Mouse (Mus musculus): Measurements from ENCODE around the gene Cyp1a1. TPM values are rescaled to one million over a fixed set of nuclear protein-coding genes. Genes with fewer than 3 reads are reported as not detected.
A peak's percentile ranks its signal among the peaks of the same experiment; 100 is the strongest.

Cyp1a1 gene
- total RNA-seq (2014; rRNA removed; ENCODE audit: low replicate concordance) (not detected in 2 replicates), polyA plus RNA-seq (2015; fragmentation: Nextera tagmentation; extraction: Ambion mirVana) (0.05 TPM in 1 of 2 replicates, not detected in the other)

- ATAC-seq (ENCODE audit: insufficient read depth, low read depth), result no peak
- TF ChIP-seq CTCF (IDR thresholded peaks at IDR 0.05; ENCODE audit: low read depth) (no peak), EP300 (IDR thresholded peaks at IDR 0.05; ENCODE audit: low read depth) (no peak)
- H3K27me3 ChIP-seq (ENCODE audit: control insufficient read depth, insufficient read depth, low read length), result no peaks in the 10 kb centered on the region
- no peak for DNase-seq (ENCODE audit: low spot score)
- H3K9me3 ChIP-seq (replicated peaks; ENCODE audit: control insufficient read depth, low read length), result no peaks in the 10 kb centered on the region
- WGBS, result 65% methylated on average over 2 of the region's 2 CpGs
- no peaks in the 10 kb centered on the region for H3K4me1 ChIP-seq (ENCODE audit: control insufficient read depth, insufficient read depth)
- H3K27ac ChIP-seq (ENCODE audit: low read depth), result no peak within 1 kb of the TSS
- no peaks in the 10 kb centered on the region for H3K36me3 ChIP-seq (replicated peaks; ENCODE audit: control insufficient read depth, insufficient read depth, low read length)
- H3K4me2 ChIP-seq (ENCODE audit: low read depth, low read length), result no peak within 1 kb of the TSS
- no peak within 1 kb of the TSS for H3K9ac ChIP-seq (replicated peaks; ENCODE audit: low read depth, low read length)
- H3K4me3 ChIP-seq (ENCODE audit: low read depth, low read length), result no peak within 1 kb of the TSS
Observed at GRCm38 (mm10) chr9:57687751-57688150, at the start of gene Cyp1a1. Gene Cyp1a1 (plus strand): TSS chr9:57687928.

GRCm38 (mm10) chr9:57638651-57639459 is 48.9 kb upstream of the Cyp1a1 start:
- no peaks in the 10 kb centered on the region for H3K9me3 ChIP-seq (replicated peaks; ENCODE audit: control insufficient read depth, low read length)
- H3K4me2 ChIP-seq (ENCODE audit: low read depth, low read length), result peak overlapping the region; percentile 50
- H3K9ac ChIP-seq (replicated peaks; ENCODE audit: low read depth, low read length), result no peak overlapping the region; the same call in 1 of the 2 replicates
- no peak for TF ChIP-seq EP300 (IDR thresholded peaks at IDR 0.05; ENCODE audit: low read depth)
- TF ChIP-seq CTCF (IDR thresholded peaks at IDR 0.05; ENCODE audit: low read depth), result no peak
- no peaks in the 10 kb centered on the region for H3K27me3 ChIP-seq (ENCODE audit: control insufficient read depth, insufficient read depth, low read length)
- H3K4me1 ChIP-seq (ENCODE audit: control insufficient read depth, insufficient read depth), result peaks cover 59% of the 10 kb centered on the region
- H3K36me3 ChIP-seq (replicated peaks; ENCODE audit: control insufficient read depth, insufficient read depth, low read length), result no peaks in the 10 kb centered on the region
- DNase-seq (ENCODE audit: low spot score) (no peak), ATAC-seq (ENCODE audit: insufficient read depth, low read depth) (peak; percentile 46)
- no peak overlapping the region for H3K4me3 ChIP-seq (ENCODE audit: low read depth, low read length)
- whole genome bisulfite sequencing, result 28% methylated on average over 8 of the region's 8 CpGs
- H3K27ac ChIP-seq (ENCODE audit: low read depth), result peak overlapping the region; percentile 86

GRCm38 (mm10) chr9:57639661-57640328 is 47.9 kb upstream of the Cyp1a1 start:
- Histone ChIP-seq H3K9ac (replicated peaks; ENCODE audit: low read depth, low read length) (0 out of 2 replicates have a peak overlapping the region, but pooled peaks have one; percentile 12), H3K4me2 (ENCODE audit: low read depth, low read length) (peak overlapping the region; percentile 51), H3K27me3 (ENCODE audit: control insufficient read depth, insufficient read depth, low read length) (no peaks in the 10 kb centered on the region), H3K4me3 (ENCODE audit: low read depth, low read length) (no peak overlapping the region), H3K27ac (ENCODE audit: low read depth) (peak overlapping the region; percentile 86), H3K4me1 (ENCODE audit: control insufficient read depth, insufficient read depth) (peaks cover 69% of the 10 kb centered on the region), H3K9me3 (replicated peaks; ENCODE audit: control insufficient read depth, low read length) (no peaks in the 10 kb centered on the region), H3K36me3 (replicated peaks; ENCODE audit: control insufficient read depth, insufficient read depth, low read length) (no peaks in the 10 kb centered on the region)
- WGBS, result 67% methylated on average over 5 of the region's 5 CpGs
- TF ChIP-seq EP300 (IDR thresholded peaks at IDR 0.05; ENCODE audit: low read depth) (no peak), CTCF (IDR thresholded peaks at IDR 0.05; ENCODE audit: low read depth) (no peak)
- ATAC-seq (ENCODE audit: insufficient read depth, low read depth), result no peak
- no peak for DNase-seq (ENCODE audit: low spot score)

DNA sequence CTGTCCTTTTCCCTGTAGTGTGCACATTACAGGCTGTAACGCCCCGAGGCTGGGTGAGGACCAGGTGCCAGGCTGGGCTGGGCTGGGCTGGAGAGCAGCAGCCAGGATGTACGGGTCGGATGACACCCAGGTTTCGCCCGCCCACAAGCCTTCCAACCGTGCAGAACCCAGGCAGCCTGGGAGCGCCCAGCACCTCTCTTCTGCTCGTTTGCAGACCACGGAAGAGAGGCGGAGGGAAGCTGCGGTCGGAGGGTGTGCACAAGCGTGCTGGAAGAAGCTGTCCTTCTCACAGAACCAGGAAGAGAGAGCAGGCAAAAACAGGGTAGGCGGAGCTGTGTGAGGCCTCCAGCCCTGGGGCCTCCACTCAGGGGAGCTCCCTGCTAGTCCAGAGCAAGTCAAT is 47.3 kb upstream of the Cyp1a1 start:
- ATAC-seq (ENCODE audit: insufficient read depth, low read depth), result no peak
- peak overlapping the region; percentile 86 for H3K27ac ChIP-seq (ENCODE audit: low read depth)
- H3K36me3 ChIP-seq (replicated peaks; ENCODE audit: control insufficient read depth, insufficient read depth, low read length), result no peaks in the 10 kb centered on the region

GRCm38 (mm10) chr9:57641022-57641421 is 46.7 kb upstream of the Cyp1a1 start:
- peak overlapping the region; percentile 86; the same call in 1 of the 2 replicates for H3K27ac ChIP-seq (ENCODE audit: low read depth)
- DNase-seq (ENCODE audit: low spot score), result no peak
- ATAC-seq (ENCODE audit: insufficient read depth, low read depth), result no peak
- peaks cover 74% of the 10 kb centered on the region for H3K4me1 ChIP-seq (ENCODE audit: control insufficient read depth, insufficient read depth)
- peak overlapping the region; percentile 51; the same call in 1 of the 2 replicates for H3K4me2 ChIP-seq (ENCODE audit: low read depth, low read length)
- H3K4me3 ChIP-seq (ENCODE audit: low read depth, low read length), result no peak overlapping the region
- H3K36me3 ChIP-seq (replicated peaks; ENCODE audit: control insufficient read depth, insufficient read depth, low read length), result no peaks in the 10 kb centered on the region
- H3K9ac ChIP-seq (replicated peaks; ENCODE audit: low read depth, low read length), result no peak overlapping the region
- TF ChIP-seq EP300 (IDR thresholded peaks at IDR 0.05; ENCODE audit: low read depth) (no peak), CTCF (IDR thresholded peaks at IDR 0.05; ENCODE audit: low read depth) (no peak)
- H3K27me3 ChIP-seq (ENCODE audit: control insufficient read depth, insufficient read depth, low read length), result no peaks in the 10 kb centered on the region
- WGBS, result 33% methylated on average over 1 of the region's 1 CpGs
- no peaks in the 10 kb centered on the region for H3K9me3 ChIP-seq (replicated peaks; ENCODE audit: control insufficient read depth, low read length)

More for the DNA sequence above, 47.3 kb upstream of the Cyp1a1 start:
- no peaks in the 10 kb centered on the region for H3K9me3 ChIP-seq (replicated peaks; ENCODE audit: control insufficient read depth, low read length)
- no peak overlapping the region for H3K4me3 ChIP-seq (ENCODE audit: low read depth, low read length)
- H3K27me3 ChIP-seq (ENCODE audit: control insufficient read depth, insufficient read depth, low read length), result no peaks in the 10 kb centered on the region
- H3K9ac ChIP-seq (replicated peaks; ENCODE audit: low read depth, low read length), result peak overlapping the region; percentile 12; the same call in 1 of the 2 replicates
- peaks cover 69% of the 10 kb centered on the region for H3K4me1 ChIP-seq (ENCODE audit: control insufficient read depth, insufficient read depth)
- WGBS, result 10% methylated on average over 15 of the region's 15 CpGs
- peak overlapping the region; percentile 51 for H3K4me2 ChIP-seq (ENCODE audit: low read depth, low read length)
- DNase-seq (ENCODE audit: low spot score), result peak; percentile 30
- no peak for TF ChIP-seq EP300 (IDR thresholded peaks at IDR 0.05; ENCODE audit: low read depth)
- TF ChIP-seq CTCF (IDR thresholded peaks at IDR 0.05; ENCODE audit: low read depth), result no peak

Data from heart, postnatal 0 days (tissue).